ENCODE assay signal across 25 mouse cellular contexts in the genomic region with DNA sequence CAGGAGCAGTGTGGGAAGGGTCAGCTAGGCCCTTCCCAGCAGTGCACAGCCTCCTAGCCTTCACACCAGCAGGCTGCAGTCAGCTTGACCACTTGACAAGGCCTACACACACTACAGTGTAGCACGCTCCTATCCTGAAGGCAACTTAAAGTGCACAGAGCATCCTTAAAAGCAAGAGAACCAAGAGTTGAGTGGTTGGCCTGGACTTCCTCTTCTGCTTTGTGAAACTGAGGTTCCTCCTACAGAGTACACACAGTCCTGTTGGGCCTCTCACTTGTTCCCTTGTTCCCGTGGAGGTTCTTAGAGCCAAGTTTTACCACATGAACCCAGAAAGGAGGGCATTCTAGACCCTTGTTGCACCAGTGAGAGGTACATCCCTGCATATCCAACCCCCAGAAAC. TPM values are rescaled to one million over a fixed set of nuclear protein-coding genes. Genes with fewer than 3 reads are reported as not detected.
DNase-seq lines count a peak whose midpoint lies in the region; ATAC-seq and TF ChIP-seq lines count a peak whose summit lies in the region.
"Had no signal": no experiment of that assay in that cellular context is flagged by ENCODE, and none has a peak within 500 bp of the region (broad histone marks: within the 10 kb centered on the region; RNA-seq: fewer than 3 reads in every experiment).

No protein-coding gene starts in this region.

- peak; percentile 25 for DNase-seq in lung, postnatal 0 days (ENCODE audit: low spot score)
- no peak for DNase-seq in lung, adult 2 months
- no peak for DNase-seq in embryo, embryonic 11 days
- no peak for DNase-seq in kidney, postnatal 4 days
- DNase-seq: adrenal gland, postnatal 14 days; cerebellum, adult 9-11 months; gastrocnemius, postnatal 10 days; kidney, adult 2 months; kidney, postnatal 10 days; layer of hippocampus, postnatal 36 days; liver, embryonic 13.5 days; midbrain, embryonic 14.5 days; thymus, adult 18-20 months; thymus, postnatal 4 days had no signal

- H3K4me3 ChIP-seq in lung, postnatal 0 days (ENCODE audit: low read depth, low read length) = no peak overlapping the region
- no peak overlapping the region for H3K4me3 ChIP-seq in lung, adult 2 months (replicated peaks; ENCODE audit: extremely low read depth, low read depth, low read length)
- no peak overlapping the region for H3K4me3 ChIP-seq in bone marrow, adult 2 months (replicated peaks; ENCODE audit: control insufficient read depth, low read depth, low read length)
- H3K4me3 ChIP-seq: embryonic facial prominence, embryonic 12.5 days; layer of hippocampus, adult 2 months; limb, embryonic 12.5 days; liver, embryonic 13.5 days; lung, embryonic 15.5 days; stomach, embryonic 15.5 days had no signal

- TF ChIP-seq EP300 in lung, postnatal 0 days (IDR thresholded peaks at IDR 0.05) = no peak

- WGBS in lung, postnatal 0 days = 72% methylated on average over 2 of the region's 2 CpGs
- 82% methylated on average over 2 of the region's 2 CpGs for WGBS in lung, adult 2 months
- 31% methylated on average over 2 of the region's 2 CpGs for WGBS in bone marrow, adult 2 months

- ATAC-seq in lung, postnatal 0 days = 0 out of 2 replicates have a peak, but pooled peaks have one; percentile 13
- ATAC-seq in granulocyte monocyte progenitor cell, adult 5-6 weeks (replicated peaks; ENCODE audit: poor library complexity, severe bottlenecking) = peak; percentile 73
- ATAC-seq in neutrophil, adult 5-6 weeks (ENCODE audit: extremely low read depth, insufficient number of reproducible peaks, low FRiP score, poor library complexity, severe bottlenecking) = peak; percentile 54; the same call in 1 of the 2 replicates
- ATAC-seq: forebrain, embryonic 14.5 days; inflammation-experienced regulatory T-cells, adult 6 months had no signal

- H3K9ac ChIP-seq in lung, postnatal 0 days (replicated peaks; ENCODE audit: low read depth) = no peak overlapping the region
- H3K9ac ChIP-seq: embryonic facial prominence, embryonic 12.5 days; hindbrain, embryonic 14.5 days; liver, embryonic 13.5 days; lung, embryonic 15.5 days; stomach, embryonic 15.5 days had no signal

- no peak for TF ChIP-seq POLR2A in lung, adult 2 months (IDR thresholded peaks at IDR 0.05; ENCODE audit: borderline replicate concordance, extremely low read depth, low read depth, low read length)
- TF ChIP-seq POLR2A in bone marrow, adult 2 months (IDR thresholded peaks at IDR 0.05; ENCODE audit: borderline replicate concordance, control insufficient read depth, low read depth, low read length) = no peak

- H3K4me2 ChIP-seq in lung, postnatal 0 days (replicated peaks; ENCODE audit: low read depth, low read length) = no peak overlapping the region
- H3K4me2 ChIP-seq: embryonic facial prominence, embryonic 12.5 days; hindbrain, embryonic 14.5 days; limb, embryonic 12.5 days; liver, embryonic 13.5 days; lung, embryonic 15.5 days; stomach, embryonic 15.5 days had no signal

- H3K27me3 ChIP-seq in lung, postnatal 0 days (replicated peaks; ENCODE audit: insufficient read depth, low read length) = no peaks in the 10 kb centered on the region
- H3K27me3 ChIP-seq: embryonic facial prominence, embryonic 12.5 days; limb, embryonic 12.5 days; liver, embryonic 13.5 days; lung, embryonic 15.5 days; stomach, embryonic 15.5 days had no signal

- no peak overlapping the region for H3K27ac ChIP-seq in lung, postnatal 0 days (ENCODE audit: low read length)
- peak overlapping the region; percentile 35 for H3K27ac ChIP-seq in bone marrow, adult 2 months (ENCODE audit: control insufficient read depth, insufficient read depth, low read depth, low read length, poor library complexity)
- H3K27ac ChIP-seq: hindbrain, embryonic 14.5 days; layer of hippocampus, adult 2 months; limb, embryonic 12.5 days; liver, embryonic 13.5 days; lung, embryonic 15.5 days; stomach, embryonic 15.5 days had no signal

- no peaks in the 10 kb centered on the region for H3K9me3 ChIP-seq in lung, postnatal 0 days (ENCODE audit: low read length)
- H3K9me3 ChIP-seq: embryonic facial prominence, embryonic 12.5 days; limb, embryonic 12.5 days; liver, embryonic 13.5 days; lung, embryonic 15.5 days; stomach, embryonic 15.5 days had no signal

- H3K4me1 ChIP-seq in lung, postnatal 0 days (ENCODE audit: insufficient read depth, low read depth, low read length) = peaks cover 6% of the 10 kb centered on the region; the same call in 1 of the 2 replicates
- H3K4me1 ChIP-seq in lung, adult 2 months (ENCODE audit: control insufficient read depth, insufficient read depth, low read length) = 0 out of 2 replicates have a peak, but pooled peaks cover under 1% of the 10 kb centered on the region
- peaks cover 2% of the 10 kb centered on the region; the same call in 1 of the 2 replicates for H3K4me1 ChIP-seq in bone marrow, adult 2 months (ENCODE audit: control insufficient read depth, insufficient read depth, low read length)
- H3K4me1 ChIP-seq: stomach, embryonic 15.5 days had no signal

- no peak for TF ChIP-seq CTCF in lung, postnatal 0 days (IDR thresholded peaks at IDR 0.05)
- TF ChIP-seq CTCF in lung, adult 2 months (IDR thresholded peaks at IDR 0.05; ENCODE audit: insufficient read depth, low read length) = no peak
- TF ChIP-seq CTCF in bone marrow, adult 2 months (IDR thresholded peaks at IDR 0.05; ENCODE audit: control insufficient read depth, insufficient read depth, low read length) = no peak

- H3K36me3 ChIP-seq in lung, postnatal 0 days (ENCODE audit: insufficient read depth, low read length) = no peaks in the 10 kb centered on the region
- H3K36me3 ChIP-seq: limb, embryonic 12.5 days; liver, embryonic 13.5 days; lung, embryonic 15.5 days; stomach, embryonic 15.5 days had no signal

RNA-seq across cellular contexts. Expression of a gene that starts 50.0 kb away (rescaled TPM):
- 7.9 and 8.9 TPM in 2 replicates for polyA plus RNA-seq in lung, postnatal 0 days (2015; fragmentation: Nextera tagmentation; extraction: Ambion mirVana)
- polyA plus RNA-seq in lung, adult 2 months (2012; rRNA removed) = 22.6 and 25.2 TPM in 2 replicates
- polyA plus RNA-seq in bone marrow, adult 2 months (2011; ENCODE audit: insufficient read depth, insufficient read length, low replicate concordance, missing spikeins) = 8.9 and 19.6 TPM in 2 replicates
- total RNA-seq in granulocyte monocyte progenitor cell, adult 5-6 weeks (2014; fragmentation: Nextera tagmentation) = 23.4 and 24.7 TPM in 2 replicates
- 9.1 and 11.2 TPM in 2 replicates for total RNA-seq in granulocyte monocyte progenitor cell, adult 5-6 weeks (2017)
- 133 and 140 TPM in 2 replicates for total RNA-seq in neutrophil, adult 5-6 weeks (2017)

Comparison
In these comparisons a context has a peak if more than half of its experiments do, and no peak if none do; other contexts are left out.
1. ATAC-seq: peak in every context shown above with its lines; median percentile 73 in granulocyte monocyte progenitor cell, adult 5-6 weeks; 54 in neutrophil, adult 5-6 weeks; 13 in lung, postnatal 0 days.